Mouse (Mus musculus) heart, embryonic 11.5 days (tissue): ENCODE measurements at regions not wholly inside any gene's neighbourhood (a gene's known extent, or its start where the extent isn't known, plus 50 kb on each side); places are given as distances from the start of the nearest gene placed in this dataset.

ENCODE experiments used
- ATAC-seq: fragments of 200-750 bp; cut with Nextera tagmentation; replicated peaks from 2 replicates; pipeline ENCODE4 v1.8.0; 2017; ENCODE audit warnings: moderate library complexity; ENCODE audit not compliant: insufficient number of reproducible peaks, low FRiP score, low TSS enrichment
- H3K27ac ChIP-seq: fragments of 300-500 bp; sonication (generic); 2 replicates; pipeline ENCODE4 v1.5.1; 2014; ENCODE audit warnings: mild to moderate bottlenecking, low read depth, low read length
- H3K27me3 ChIP-seq: fragments of 300-500 bp; sonication (generic); 2 replicates; pipeline ENCODE4 v1.6.1; 2014; ENCODE audit warnings: mild to moderate bottlenecking, low read length, mixed read lengths; ENCODE audit not compliant: control insufficient read depth, insufficient read depth
- H3K36me3 ChIP-seq: fragments of 300-500 bp; sonication (generic); 2 replicates; pipeline ENCODE4 v1.6.1; 2014; ENCODE audit warnings: mild to moderate bottlenecking, low read length, moderate library complexity, mixed read lengths; ENCODE audit not compliant: control insufficient read depth, insufficient read depth
- H3K4me1 ChIP-seq: fragments of 300-500 bp; sonication (generic); 2 replicates; pipeline ENCODE4 v1.6.1; 2014; ENCODE audit warnings: low read length; ENCODE audit not compliant: control insufficient read depth, insufficient read depth
- H3K4me2 ChIP-seq: fragments of 300-500 bp; sonication (generic); 2 replicates; pipeline ENCODE4 v1.6.1; 2014; ENCODE audit warnings: mild to moderate bottlenecking, moderate library complexity
- H3K4me3 ChIP-seq: fragments of 300-500 bp; sonication (generic); 2 replicates; pipeline ENCODE4 v1.5.1; 2014; ENCODE audit warnings: low read depth, low read length
- H3K9ac ChIP-seq: fragments of 300-500 bp; sonication (generic); 2 replicates; pipeline ENCODE4 v1.6.1; 2014; ENCODE audit warnings: mild to moderate bottlenecking, low read depth, low read length, moderate library complexity
- H3K9me3 ChIP-seq: fragments of 300-500 bp; sonication (generic); replicated peaks from 2 replicates; pipeline ENCODE4 v1.6.1; 2016; ENCODE audit warnings: low read length; ENCODE audit not compliant: control insufficient read depth
- WGBS: fragments of 180-500 bp; shearing (Covaris S2); extraction: QIAGEN DNeasy Blood & Tissue Kit; methylation state at CpG from one replicate; pipeline ENCODE4 v1.1.7; 2014; ENCODE audit not compliant: insufficient replicate concordance; 5-methylcytosine and 5-hydroxymethylcytosine counted together

- H3K36me3 ChIP-seq, result no peaks in the 10 kb centered on the region
Measured at GRCm38 (mm10) chr1:88586128-88586527, 76.3 kb upstream of the Glrp1 start.

GRCm38 (mm10) chr1:88584515-88585033 is 74.7 kb upstream of the Glrp1 start:
- Histone ChIP-seq H3K4me2 (no peak overlapping the region), H3K9ac (no peak overlapping the region), H3K4me3 (no peak overlapping the region), H3K27me3 (no peaks in the 10 kb centered on the region), H3K9me3 (no peaks in the 10 kb centered on the region), H3K27ac (no peak overlapping the region), H3K36me3 (no peaks in the 10 kb centered on the region), H3K4me1 (peaks cover 6% of the 10 kb centered on the region; the same call in 1 of the 2 replicates)
- WGBS, result 61% methylated on average over 5 of the region's 5 CpGs
- ATAC-seq, result no peak

More at GRCm38 (mm10) chr1:88586128-88586527, 76.3 kb upstream of the Glrp1 start:
- H3K27me3 ChIP-seq, result no peaks in the 10 kb centered on the region
- H3K4me1 ChIP-seq, result peaks cover 8% of the 10 kb centered on the region; the same call in 1 of the 2 replicates
- no peaks in the 10 kb centered on the region for H3K9me3 ChIP-seq
- no peak overlapping the region for H3K27ac ChIP-seq
- WGBS, result 54% methylated on average over 2 of the region's 2 CpGs
- no peak overlapping the region for H3K9ac ChIP-seq
- H3K4me2 ChIP-seq, result no peak overlapping the region
- no peak for ATAC-seq
- H3K4me3 ChIP-seq, result no peak overlapping the region

GRCm38 (mm10) chr1:88578231-88578620 is 68.4 kb upstream of the Glrp1 start:
- no peak for ATAC-seq
- no peaks in the 10 kb centered on the region; the same call in 1 of the 2 replicates for H3K4me1 ChIP-seq
- H3K4me2 ChIP-seq, result no peak overlapping the region
- H3K27me3 ChIP-seq, result no peaks in the 10 kb centered on the region
- H3K36me3 ChIP-seq, result no peaks in the 10 kb centered on the region
- no peaks in the 10 kb centered on the region for H3K9me3 ChIP-seq
- no peak overlapping the region for H3K9ac ChIP-seq
- no peak overlapping the region for H3K27ac ChIP-seq
- H3K4me3 ChIP-seq, result no peak overlapping the region

- ATAC-seq, result no peak
- no peaks in the 10 kb centered on the region for H3K36me3 ChIP-seq
- H3K4me2 ChIP-seq, result no peak overlapping the region
- no peak overlapping the region for H3K27ac ChIP-seq
- H3K4me3 ChIP-seq, result no peak overlapping the region
- no peaks in the 10 kb centered on the region for H3K27me3 ChIP-seq
- no peaks in the 10 kb centered on the region; the same call in 1 of the 2 replicates for H3K4me1 ChIP-seq
- 16% methylated on average over 12 of the region's 12 CpGs for WGBS
- no peak overlapping the region for H3K9ac ChIP-seq
- H3K9me3 ChIP-seq, result no peaks in the 10 kb centered on the region
Measured at GRCm38 (mm10) chr1:88577498-88578230, 67.8 kb upstream of the Glrp1 start.

GRCm38 (mm10) chr1:88575917-88576669 is 66.2 kb upstream of the Glrp1 start:
- Histone ChIP-seq H3K4me2 (peak overlapping the region; percentile 45), H3K4me1 (no peaks in the 10 kb centered on the region; the same call in 1 of the 2 replicates), H3K9me3 (no peaks in the 10 kb centered on the region), H3K27me3 (no peaks in the 10 kb centered on the region), H3K36me3 (no peaks in the 10 kb centered on the region), H3K9ac (peak overlapping the region; percentile 31; the same call in 1 of the 2 replicates), H3K27ac (no peak overlapping the region), H3K4me3 (0 out of 2 replicates have a peak overlapping the region, but pooled peaks have one; percentile 0)
- ATAC-seq, result no peak
- 48% methylated on average over 14 of the region's 14 CpGs for WGBS

GRCm38 (mm10) chr1:88575291-88575690 is 65.4 kb upstream of the Glrp1 start:
- no peak overlapping the region; the same call in 1 of the 2 replicates for H3K9ac ChIP-seq
- ATAC-seq, result no peak
- WGBS, result 63% methylated on average over 4 of the region's 4 CpGs
- H3K4me3 ChIP-seq, result no peak overlapping the region
- H3K9me3 ChIP-seq, result no peaks in the 10 kb centered on the region
- no peaks in the 10 kb centered on the region for H3K27me3 ChIP-seq
- peak overlapping the region; percentile 45; the same call in 1 of the 2 replicates for H3K4me2 ChIP-seq
- H3K36me3 ChIP-seq, result no peaks in the 10 kb centered on the region
- H3K27ac ChIP-seq, result no peak overlapping the region
- H3K4me1 ChIP-seq, result no peaks in the 10 kb centered on the region; the same call in 1 of the 2 replicates

- no peaks in the 10 kb centered on the region for H3K9me3 ChIP-seq
- H3K4me1 ChIP-seq, result no peaks in the 10 kb centered on the region; the same call in 1 of the 2 replicates
- no peak for ATAC-seq
- no peaks in the 10 kb centered on the region for H3K36me3 ChIP-seq
- H3K9ac ChIP-seq, result no peak overlapping the region
- WGBS, result 89% methylated on average over 13 of the region's 13 CpGs
- H3K4me3 ChIP-seq, result no peak overlapping the region
- no peak overlapping the region for H3K27ac ChIP-seq
- no peak overlapping the region for H3K4me2 ChIP-seq
- H3K27me3 ChIP-seq, result no peaks in the 10 kb centered on the region
Measured at GRCm38 (mm10) chr1:88572161-88572560, 62.3 kb upstream of the Glrp1 start.

- Histone ChIP-seq H3K4me1 (no peaks in the 10 kb centered on the region), H3K9me3 (no peaks in the 10 kb centered on the region), H3K27me3 (no peaks in the 10 kb centered on the region), H3K9ac (no peak overlapping the region), H3K36me3 (no peaks in the 10 kb centered on the region), H3K4me3 (no peak overlapping the region), H3K4me2 (no peak overlapping the region), H3K27ac (no peak overlapping the region)
- WGBS, result 81% methylated on average over 6 of the region's 6 CpGs
- ATAC-seq, result no peak
Measured at GRCm38 (mm10) chr1:88568447-88569053, 58.7 kb upstream of the Glrp1 start.
